Mouse (Mus musculus) stomach, embryonic 14.5 days (tissue): ENCODE results near the gene Mc1r. TPM values are rescaled to one million over a fixed set of nuclear protein-coding genes. Genes with fewer than 3 reads are reported as not detected.
A peak's percentile ranks its signal among the peaks of the same experiment; 100 is the strongest.

ENCODE experiments used
- ATAC-seq: fragments of 200-750 bp; cut with Nextera tagmentation; 2 replicates; pipeline ENCODE4 v1.8.0; 2017; ENCODE audit warnings: low read depth, moderate TSS enrichment; ENCODE audit not compliant: insufficient number of reproducible peaks, insufficient read depth, low FRiP score
- H3K27ac ChIP-seq: fragments of 300-500 bp; sonication (generic); 2 replicates; pipeline ENCODE4 v1.5.1; 2014; ENCODE audit warnings: mild to moderate bottlenecking, low read length, moderate library complexity, mixed read lengths
- H3K27me3 ChIP-seq: fragments of 300-500 bp; sonication (generic); 2 replicates; pipeline ENCODE4 v1.6.1; 2014; ENCODE audit warnings: low read length, control low read depth, mixed read lengths; ENCODE audit not compliant: control insufficient read depth, insufficient read depth
- H3K36me3 ChIP-seq: fragments of 300-500 bp; sonication (generic); 2 replicates; pipeline ENCODE4 v1.6.1; 2014; ENCODE audit warnings: mild to moderate bottlenecking, control low read depth, low read length, moderate library complexity, mixed read lengths; ENCODE audit not compliant: control insufficient read depth, insufficient read depth
- H3K4me1 ChIP-seq: fragments of 300-500 bp; sonication (generic); 2 replicates; pipeline ENCODE4 v1.6.1; 2014; ENCODE audit warnings: low read length, control low read depth, mixed read lengths; ENCODE audit not compliant: control insufficient read depth, insufficient read depth
- H3K4me2 ChIP-seq: fragments of 300-500 bp; sonication (generic); replicated peaks from 2 replicates; pipeline ENCODE4 v1.6.1; 2014; ENCODE audit warnings: low read depth, low read length, control low read depth
- H3K4me3 ChIP-seq: fragments of 300-500 bp; sonication (generic); 2 replicates; pipeline ENCODE4 v1.5.1; 2014; ENCODE audit warnings: low read depth, low read length, control low read depth
- H3K9ac ChIP-seq: fragments of 300-500 bp; sonication (generic); replicated peaks from 2 replicates; pipeline ENCODE4 v1.6.1; 2014; ENCODE audit warnings: low read depth, mild to moderate bottlenecking, control low read depth, low read length, moderate library complexity, mixed read lengths
- H3K9me3 ChIP-seq: fragments of 300-500 bp; sonication (generic); 2 replicates; pipeline ENCODE4 v1.6.1; 2016; ENCODE audit warnings: low read depth, low read length, control low read depth; ENCODE audit not compliant: control insufficient read depth
- WGBS: fragments of 180-500 bp; shearing (Covaris S2); extraction: QIAGEN DNeasy Blood & Tissue Kit; methylation state at CpG from one replicate; pipeline ENCODE4 v1.1.7; 2014; 5-methylcytosine and 5-hydroxymethylcytosine counted together
- polyA plus RNA-seq: library from polyadenylated mRNA; unstranded; fragments of >200 nt; fragmentation: Nextera tagmentation; extraction: Ambion mirVana; gene quantifications from 2 replicates; pipeline ENCODE4 v1.2.1, GENCODE M21; 2014

The Mc1r gene
- polyA plus RNA-seq, 1 experiment from 2014 or later, result 0.10 TPM

DNA sequence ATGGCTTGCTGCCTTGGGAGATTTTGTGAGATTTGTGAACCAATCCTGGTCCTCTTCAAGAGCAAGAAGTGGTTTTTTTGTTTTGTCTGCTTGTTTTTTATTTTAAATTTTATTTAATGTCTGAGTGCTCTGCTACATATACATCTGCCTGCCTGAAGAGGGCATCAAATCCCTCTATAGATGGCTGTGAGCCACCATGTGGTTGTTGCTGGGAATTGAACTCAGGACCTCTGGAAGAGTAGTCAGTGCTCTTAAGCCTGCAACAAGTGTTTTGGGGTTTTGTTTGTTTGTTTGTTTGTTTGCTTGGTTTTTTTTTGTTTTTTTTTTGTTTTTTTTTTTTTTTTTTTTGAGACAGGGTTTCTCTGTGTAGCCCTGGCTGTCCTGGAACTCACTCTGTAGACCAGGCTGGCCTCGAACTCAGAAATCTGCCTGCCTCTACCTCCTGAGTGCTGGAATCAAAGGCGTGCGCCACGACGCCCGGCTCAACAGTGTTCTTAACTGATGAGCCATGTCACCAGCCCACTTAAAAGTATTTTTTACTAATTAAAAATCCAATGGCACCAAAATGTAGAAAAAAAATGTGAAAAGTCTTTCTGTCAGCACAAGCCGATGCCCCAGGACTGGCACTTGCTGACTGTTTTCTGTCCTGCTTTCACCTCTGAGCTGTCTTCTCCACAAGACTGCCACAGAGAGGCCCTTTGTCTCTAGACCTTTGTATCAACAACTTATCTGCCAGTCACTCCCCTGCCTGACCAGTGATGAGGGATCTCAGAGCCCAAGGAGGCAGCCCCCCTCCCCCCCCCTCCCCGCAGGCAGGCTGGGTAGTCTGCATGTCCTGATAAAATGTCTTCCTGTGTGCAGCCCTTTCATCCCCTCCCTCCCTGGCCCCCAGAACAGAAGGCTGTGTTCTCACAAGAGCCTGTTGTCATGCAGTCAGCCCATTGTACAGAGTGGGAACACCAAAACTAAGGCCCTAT is 9.3 kb downstream of the Mc1r start:
- H3K9ac ChIP-seq, result no peak overlapping the region
- H3K4me2 ChIP-seq, result no peak overlapping the region
- H3K36me3 ChIP-seq, result no peaks in the 10 kb centered on the region
- no peaks in the 10 kb centered on the region for H3K9me3 ChIP-seq
- ATAC-seq, result no peak
- H3K4me3 ChIP-seq, result no peak overlapping the region
- peaks cover 29% of the 10 kb centered on the region for H3K27me3 ChIP-seq
- 76% methylated on average over 8 of the region's 8 CpGs for WGBS
- H3K4me1 ChIP-seq, result no peaks in the 10 kb centered on the region
- H3K27ac ChIP-seq, result no peak overlapping the region

DNA sequence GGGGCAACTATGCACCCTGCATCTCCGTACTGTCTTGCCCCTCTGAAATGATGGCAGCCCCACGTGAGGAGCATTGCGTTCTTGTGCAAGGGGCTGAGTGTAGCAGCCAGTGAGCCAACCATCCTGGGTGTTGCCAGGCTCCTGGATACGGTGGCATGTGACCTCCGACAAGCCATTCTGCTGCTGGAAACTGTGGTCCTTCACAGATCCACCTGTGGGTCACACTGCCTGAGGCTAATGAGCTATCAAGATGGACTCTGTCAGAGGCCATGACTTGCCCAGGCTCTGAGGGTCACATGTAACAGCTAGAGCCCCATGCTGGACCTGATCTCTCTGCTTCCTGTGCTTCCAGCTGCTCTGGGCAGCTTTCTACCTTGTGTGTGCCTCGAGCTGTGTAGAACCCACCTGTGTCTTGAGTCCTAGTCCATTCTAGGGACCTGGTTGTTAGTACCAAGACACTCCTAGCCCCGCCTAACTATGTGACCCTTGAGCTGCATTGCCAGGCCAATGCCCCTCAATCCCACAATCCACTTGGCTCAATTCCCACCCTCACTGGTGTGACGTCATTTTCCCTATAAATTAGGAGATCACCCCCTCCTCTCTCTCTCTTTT is 10.1 kb downstream of the Mc1r start:
- WGBS, result 77% methylated on average over 8 of the region's 8 CpGs
- no peak overlapping the region for H3K4me3 ChIP-seq
- no peak for ATAC-seq

DNA sequence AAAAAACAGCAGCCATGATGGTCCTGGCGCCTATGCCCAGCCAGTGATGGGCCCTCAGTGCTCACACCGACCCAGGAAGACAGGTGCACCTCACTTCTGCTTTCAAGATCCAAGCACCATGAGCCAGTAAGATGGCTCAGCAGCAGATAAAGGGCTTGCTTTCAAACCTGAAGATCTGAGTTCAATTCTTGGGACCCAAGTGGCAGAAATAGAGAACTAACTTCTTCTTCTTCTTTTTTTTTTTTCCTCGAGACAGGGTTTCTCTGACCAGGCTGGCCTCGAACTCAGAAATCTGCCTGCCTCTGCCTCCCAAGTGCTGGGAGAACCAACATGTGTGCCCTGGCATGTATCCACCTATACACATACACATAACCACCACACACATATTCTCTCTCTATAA is 12.8 kb downstream of the Mc1r start:
- 92% methylated on average over 4 of the region's 4 CpGs for WGBS

More for the DNA sequence above, 10.1 kb downstream of the Mc1r start:
- peaks cover 22% of the 10 kb centered on the region for H3K27me3 ChIP-seq
- H3K4me2 ChIP-seq, result no peak overlapping the region
- no peaks in the 10 kb centered on the region for H3K9me3 ChIP-seq
- H3K27ac ChIP-seq, result no peak overlapping the region
- H3K9ac ChIP-seq, result no peak overlapping the region
- H3K36me3 ChIP-seq, result no peaks in the 10 kb centered on the region
- H3K4me1 ChIP-seq, result no peaks in the 10 kb centered on the region

DNA sequence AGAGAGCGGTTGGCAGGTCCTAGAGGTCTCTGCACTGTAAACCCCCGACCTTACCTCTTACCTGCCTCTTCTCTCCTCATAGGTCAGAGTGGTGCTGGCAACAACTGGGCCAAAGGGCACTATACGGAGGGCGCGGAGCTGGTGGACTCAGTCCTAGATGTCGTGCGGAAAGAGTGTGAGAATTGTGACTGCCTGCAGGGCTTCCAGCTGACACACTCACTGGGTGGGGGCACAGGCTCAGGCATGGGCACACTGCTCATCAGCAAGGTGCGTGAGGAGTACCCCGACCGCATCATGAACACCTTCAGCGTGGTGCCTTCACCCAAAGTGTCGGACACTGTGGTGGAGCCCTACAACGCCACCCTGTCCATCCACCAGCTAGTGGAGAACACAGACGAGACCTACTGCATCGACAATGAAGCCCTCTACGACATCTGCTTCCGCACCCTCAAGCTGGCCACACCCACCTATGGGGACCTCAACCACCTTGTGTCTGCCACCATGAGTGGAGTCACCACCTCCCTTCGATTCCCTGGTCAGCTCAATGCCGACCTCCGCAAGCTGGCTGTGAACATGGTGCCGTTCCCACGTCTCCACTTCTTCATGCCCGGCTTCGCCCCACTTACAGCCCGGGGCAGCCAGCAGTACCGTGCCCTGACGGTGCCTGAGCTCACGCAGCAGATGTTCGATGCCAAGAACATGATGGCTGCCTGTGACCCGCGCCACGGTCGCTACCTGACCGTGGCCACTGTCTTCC is 13.8 kb downstream of the Mc1r start:
- 91% methylated on average over 34 of the region's 34 CpGs for WGBS
- H3K27ac ChIP-seq, result no peak overlapping the region
- H3K4me3 ChIP-seq, result no peak overlapping the region
- H3K9me3 ChIP-seq, result no peaks in the 10 kb centered on the region
- H3K4me1 ChIP-seq, result no peaks in the 10 kb centered on the region
- ATAC-seq, result peak; percentile 46; the same call in 1 of the 2 replicates
- H3K9ac ChIP-seq, result no peak overlapping the region
- no peaks in the 10 kb centered on the region for H3K27me3 ChIP-seq
- H3K36me3 ChIP-seq, result no peaks in the 10 kb centered on the region
- H3K4me2 ChIP-seq, result no peak overlapping the region

More for the DNA sequence above, 12.8 kb downstream of the Mc1r start:
- H3K9ac ChIP-seq, result no peak overlapping the region
- H3K27ac ChIP-seq, result no peak overlapping the region
- H3K4me3 ChIP-seq, result no peak overlapping the region
- no peaks in the 10 kb centered on the region for H3K36me3 ChIP-seq
- H3K4me1 ChIP-seq, result no peaks in the 10 kb centered on the region
- H3K9me3 ChIP-seq, result no peaks in the 10 kb centered on the region
- H3K27me3 ChIP-seq, result no peaks in the 10 kb centered on the region
- no peak overlapping the region for H3K4me2 ChIP-seq
- no peak for ATAC-seq

DNA sequence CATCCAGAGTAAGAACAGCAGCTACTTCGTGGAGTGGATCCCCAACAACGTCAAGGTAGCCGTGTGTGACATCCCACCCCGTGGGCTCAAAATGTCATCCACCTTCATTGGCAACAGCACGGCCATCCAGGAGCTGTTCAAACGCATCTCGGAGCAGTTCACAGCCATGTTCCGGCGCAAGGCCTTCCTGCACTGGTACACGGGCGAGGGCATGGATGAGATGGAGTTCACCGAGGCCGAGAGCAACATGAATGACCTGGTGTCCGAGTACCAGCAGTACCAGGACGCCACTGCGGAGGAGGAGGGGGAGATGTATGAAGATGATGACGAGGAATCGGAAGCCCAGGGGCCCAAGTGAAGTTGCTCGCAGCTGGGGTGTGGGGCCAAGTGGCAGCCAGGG is 14.4 kb downstream of the Mc1r start:
- Histone ChIP-seq H3K27me3 (no peaks in the 10 kb centered on the region), H3K36me3 (no peaks in the 10 kb centered on the region), H3K9ac (no peak overlapping the region), H3K4me1 (no peaks in the 10 kb centered on the region), H3K27ac (no peak overlapping the region), H3K4me2 (no peak overlapping the region), H3K4me3 (no peak overlapping the region), H3K9me3 (0 out of 2 replicates have a peak, but pooled peaks cover 2% of the 10 kb centered on the region)
- ATAC-seq, result no peak
- 85% methylated on average over 19 of the region's 19 CpGs for WGBS

DNA sequence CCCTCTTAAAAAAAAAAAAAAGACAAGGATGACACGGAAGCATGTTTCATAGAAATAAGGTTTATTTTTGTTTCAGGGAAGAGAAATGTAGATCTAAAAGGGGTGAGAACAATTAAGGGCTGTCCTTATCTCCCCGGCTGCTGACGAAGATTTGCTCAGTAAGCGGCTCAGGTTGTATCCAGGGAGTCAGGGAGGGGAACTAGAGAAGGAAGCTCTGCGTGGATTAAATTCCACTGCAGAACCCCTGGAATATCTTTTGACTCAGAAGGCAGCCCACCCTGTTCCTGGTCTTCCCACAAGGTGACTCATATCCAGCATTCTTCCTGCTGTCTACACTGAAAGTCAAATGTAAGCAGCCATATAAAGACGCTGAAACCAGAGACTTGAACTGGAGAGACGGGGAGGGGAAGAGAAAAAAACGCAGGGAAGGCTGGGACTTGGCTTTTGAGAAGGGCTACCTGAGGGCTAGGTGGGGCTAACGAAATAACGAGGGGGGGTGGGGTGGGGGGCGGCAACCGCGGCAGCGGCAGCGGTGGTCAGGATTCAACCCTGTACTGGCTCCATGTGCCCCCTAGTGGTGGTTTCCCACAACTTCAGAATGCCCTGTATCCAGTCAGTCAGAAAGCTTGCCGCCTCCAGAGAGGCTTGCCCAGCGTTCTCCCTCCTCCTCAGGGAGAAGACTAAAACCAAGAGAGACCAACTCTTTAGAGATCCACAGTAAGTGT is 15.3 kb downstream of the Mc1r start:
- ATAC-seq, result no peak
- H3K27ac ChIP-seq, result no peak overlapping the region

DNA sequence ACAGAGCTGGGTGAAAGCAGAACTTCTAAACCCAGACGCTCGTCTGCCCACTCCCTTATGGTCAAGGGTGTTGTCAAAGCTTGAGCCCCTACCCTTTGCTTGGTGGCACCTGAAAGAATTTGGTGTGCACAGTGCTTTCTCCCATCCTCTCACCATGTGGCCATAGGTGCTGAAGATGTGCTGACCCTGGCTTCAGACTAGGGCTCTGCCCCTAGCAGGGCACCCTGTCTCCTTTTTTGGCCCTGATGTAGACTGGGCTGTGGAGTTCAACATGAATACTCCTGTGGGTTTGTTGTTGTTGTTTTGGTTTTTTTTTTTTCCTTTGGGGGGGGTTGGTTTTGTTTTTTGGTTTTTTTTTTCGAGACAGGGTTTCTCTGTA is 15.9 kb downstream of the Mc1r start:
- Histone ChIP-seq H3K4me2 (no peak overlapping the region), H3K9ac (no peak overlapping the region), H3K4me1 (no peaks in the 10 kb centered on the region), H3K27ac (no peak overlapping the region), H3K9me3 (peaks cover 16% of the 10 kb centered on the region; the same call in 1 of the 2 replicates), H3K4me3 (no peak overlapping the region), H3K27me3 (no peaks in the 10 kb centered on the region), H3K36me3 (no peaks in the 10 kb centered on the region)
- ATAC-seq, result no peak
- WGBS, result 19% methylated on average over 3 of the region's 3 CpGs

More for the DNA sequence above, 15.3 kb downstream of the Mc1r start:
- no peaks in the 10 kb centered on the region for H3K27me3 ChIP-seq
- peaks cover 11% of the 10 kb centered on the region; the same call in 1 of the 2 replicates for H3K9me3 ChIP-seq
- peak overlapping the region; percentile 16 for H3K4me3 ChIP-seq
- H3K4me2 ChIP-seq, result peak overlapping the region; percentile 23
- H3K4me1 ChIP-seq, result no peaks in the 10 kb centered on the region
- WGBS, result 9% methylated on average over 17 of the region's 17 CpGs
- H3K9ac ChIP-seq, result no peak overlapping the region
- no peaks in the 10 kb centered on the region for H3K36me3 ChIP-seq

DNA sequence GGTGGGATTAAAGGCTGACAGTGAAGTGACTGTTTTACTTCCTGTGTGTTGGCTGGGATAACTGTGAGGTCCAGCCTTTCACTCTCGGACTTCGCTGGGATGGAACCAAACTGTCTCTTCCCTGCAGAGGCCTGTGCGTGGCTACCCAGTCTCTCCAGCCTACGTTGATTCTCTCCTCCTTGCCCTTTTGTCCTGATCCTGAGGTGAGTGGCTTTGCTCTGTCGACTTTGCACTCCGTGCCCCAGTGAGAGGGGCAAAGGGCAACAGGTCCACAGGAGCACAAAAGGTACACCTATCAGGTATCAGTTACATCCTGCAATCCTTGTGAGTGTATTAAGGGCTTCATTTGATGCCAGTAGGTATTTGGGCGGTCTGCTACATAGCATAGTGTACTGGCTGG is 16.5 kb downstream of the Mc1r start, which contains the start of gene Def8:
Gene Def8 (plus strand): TSS at position 87 of the 400 bp plus-strand sequence.
- Histone ChIP-seq H3K4me2 (peak within 1 kb of the TSS; percentile 23), H3K4me3 (peak within 1 kb of the TSS; percentile 16), H3K27ac (no peak within 1 kb of the TSS), H3K27me3 (no peaks in the 10 kb centered on the region), H3K9me3 (peaks cover 23% of the 10 kb centered on the region; the same call in 1 of the 2 replicates), H3K9ac (no peak within 1 kb of the TSS), H3K4me1 (no peaks in the 10 kb centered on the region), H3K36me3 (no peaks in the 10 kb centered on the region)
- no peak for ATAC-seq
- 76% methylated on average over 7 of the region's 7 CpGs for WGBS
